Mouse (Mus musculus) cortical plate, adult 2 months (tissue): Measurements from ENCODE around the gene Col5a1.

Experiments
- CTCF ChIP-seq: fragments of 200-500 bp; IDR thresholded peaks from 2 replicates; pipeline ENCODE4 v1.5.1; 2011; ENCODE audit warnings: mild to moderate bottlenecking, control low read depth, low read length; ENCODE audit not compliant: insufficient read depth; ENCODE audit errors: extremely low read depth
- POLR2A ChIP-seq: fragments of 200-500 bp; IDR thresholded peaks from 2 replicates; pipeline ENCODE4 v1.6.1; 2011; ENCODE audit warnings: mild to moderate bottlenecking, low read length, control low read depth; ENCODE audit not compliant: insufficient read depth; ENCODE audit errors: extremely low read depth

GRCm38 (mm10) chr2:28089095-28089494, 202.9 kb downstream of the Col5a1 start:
- TF ChIP-seq CTCF = no peak
- TF ChIP-seq POLR2A = no peak
